Mouse (Mus musculus): ENCODE data around the gene Gprin1.

GRCm38 (mm10) chr13:54752656-54753055 lies 3.0 kb upstream of the Gprin1 start:
- no peak for TF ChIP-seq CTCF (IDR thresholded peaks at IDR 0.05; ENCODE audit: low read depth)
- no peak for TF ChIP-seq EP300 (IDR thresholded peaks at IDR 0.05; ENCODE audit: low read depth)
